Mouse (Mus musculus) heart, adult 11 months (tissue): ENCODE data around the gene Washc3.

Experiments used
- DNase-seq: peaks from one replicate; pipeline ENCODE4 v3.0.0; 2022

Washc3 gene

GRCm38 (mm10) chr10:88260309-88260708 lies 59.4 kb downstream of the Washc3 start:
- DNase-seq, result peak; percentile 95

DNA sequence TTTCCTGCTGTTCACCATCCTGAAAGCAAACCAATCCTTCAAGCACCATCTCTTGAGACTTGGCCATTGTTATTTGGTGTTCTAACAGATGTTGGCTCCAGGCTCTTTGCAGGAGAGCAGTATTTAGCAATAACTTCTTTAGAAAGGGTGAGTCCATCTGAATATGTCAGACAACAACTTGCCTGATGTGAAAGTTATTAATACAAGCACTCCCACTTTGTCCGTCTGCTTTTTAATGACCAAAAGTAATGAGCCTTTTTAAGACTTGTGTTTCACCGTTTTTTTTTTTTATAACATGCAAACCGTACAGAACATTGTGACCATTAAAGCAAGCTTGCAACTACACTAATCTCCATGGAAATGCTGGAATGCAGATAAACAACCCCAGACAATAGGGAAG lies 60.3 kb downstream of the Washc3 start:
- DNase-seq, result peak; percentile 90

- DNase-seq, result peak; percentile 33
Measured at GRCm38 (mm10) chr10:88263383-88263782, 62.5 kb downstream of the Washc3 start.

- peak; percentile 56 for DNase-seq
Measured at GRCm38 (mm10) chr10:88274045-88274444, 73.2 kb downstream of the Washc3 start.

GRCm38 (mm10) chr10:88281699-88282098 lies 80.8 kb downstream of the Washc3 start:
- DNase-seq, result peak; percentile 31

GRCm38 (mm10) chr10:88284343-88284990 lies 83.6 kb downstream of the Washc3 start:
- peak; percentile 48 for DNase-seq

DNA sequence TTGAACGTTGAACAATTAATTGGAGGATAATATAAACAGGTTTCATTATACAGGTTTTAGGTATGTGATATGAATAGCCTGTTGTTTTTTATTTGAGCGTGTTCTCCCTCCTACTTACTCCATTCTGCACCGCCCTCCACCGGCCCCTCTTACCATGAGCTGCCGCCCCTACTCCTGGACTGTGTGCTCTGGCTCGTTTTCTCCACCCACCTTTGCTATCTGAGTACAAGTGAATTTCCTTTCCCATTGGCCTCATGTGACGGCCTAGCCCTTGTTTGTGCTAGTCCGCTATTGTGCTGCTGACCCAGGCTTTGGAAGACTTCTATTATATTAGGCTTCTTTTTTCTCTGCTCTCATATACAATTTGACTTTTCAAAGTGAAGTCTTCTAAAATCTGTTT lies 86.4 kb downstream of the Washc3 start:
- DNase-seq, result peak; percentile 83

GRCm38 (mm10) chr10:88288061-88288460 lies 87.2 kb downstream of the Washc3 start:
- DNase-seq, result peak; percentile 87

DNA sequence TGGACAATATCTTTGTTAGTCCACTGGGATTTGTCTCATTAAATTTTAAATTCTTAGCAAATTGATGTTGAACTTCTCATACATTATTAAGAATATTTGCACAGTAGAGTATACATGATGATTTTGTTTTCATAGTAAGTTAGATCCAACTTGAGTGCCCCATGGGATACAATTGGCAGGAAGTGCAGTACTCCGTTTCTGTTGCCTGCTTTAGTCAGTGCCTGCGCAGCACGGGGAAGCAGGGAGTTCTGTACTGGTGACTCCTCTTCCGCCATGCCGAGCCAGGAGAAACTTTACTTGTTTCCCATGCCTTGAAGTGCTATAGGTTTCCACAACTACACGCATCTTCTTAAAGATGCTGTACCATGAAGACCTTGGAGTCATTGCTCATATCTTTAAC lies 94.2 kb downstream of the Washc3 start:
- DNase-seq, result peak; percentile 95
